Mouse (Mus musculus): Measurements from ENCODE around the gene Tnfsf13.
"Not testable (repeated sequence)": the region's sequence is repeated elsewhere in the genome, so short reads cannot be mapped to it uniquely, and the experiment has no call there.

The Tnfsf13 gene

DNA sequence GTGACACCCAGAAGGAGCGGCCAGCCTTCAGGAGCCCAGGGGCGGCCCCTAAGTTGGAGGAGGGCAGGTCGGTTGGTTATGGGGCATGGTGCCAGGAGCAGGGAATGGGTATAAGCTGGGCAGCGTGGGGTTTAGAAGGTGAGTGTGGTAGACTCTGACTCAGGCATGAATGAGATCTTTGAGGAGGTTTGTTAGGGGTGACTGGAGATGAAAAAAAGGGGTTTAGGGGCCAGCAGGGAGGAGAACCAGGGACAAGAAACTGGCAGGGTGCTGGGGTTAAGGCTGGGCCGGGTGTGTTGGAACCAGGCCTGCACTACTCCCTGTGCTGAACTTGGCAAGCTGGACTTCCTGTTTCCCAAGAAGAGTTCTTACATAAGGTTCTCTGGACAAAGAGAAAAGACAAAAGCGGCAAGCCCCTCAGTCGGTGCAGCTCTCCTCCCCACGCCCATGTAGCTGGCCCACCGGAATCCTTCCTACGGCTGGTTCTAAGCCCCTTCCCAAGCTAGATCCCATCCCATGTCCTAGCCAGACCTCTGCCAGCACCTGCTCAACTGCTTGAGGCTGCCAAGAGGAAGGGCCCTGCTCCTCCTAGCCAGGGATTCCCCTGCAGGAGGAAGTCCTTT is at the start of gene Tnfsf13:
TSS of gene Tnfsf13 (minus strand) at position 259 of the 623 bp plus-strand sequence.
- peak in 1 of 2 experiments; percentile 55 for DNase-seq (ENCODE audit: low read depth in 1 of 2, low spot score in 2 of 2)

DNA sequence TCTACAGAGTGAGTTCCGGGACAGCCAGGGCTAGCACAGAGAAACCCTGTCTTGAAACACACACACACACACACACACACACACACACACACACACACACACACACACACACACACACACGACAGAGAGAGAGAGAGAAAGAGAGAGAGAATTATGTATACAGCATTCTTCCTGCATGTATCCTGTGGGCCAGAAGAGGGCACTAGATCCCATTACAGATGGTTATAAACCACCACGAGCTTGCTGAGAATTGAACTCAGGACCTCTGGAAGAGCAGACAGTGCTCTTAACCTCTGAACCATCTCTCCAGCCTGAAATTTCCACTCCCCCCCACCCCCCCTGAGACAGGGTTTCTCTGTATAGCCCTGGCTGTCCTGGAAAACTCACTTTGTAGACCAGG is 45.8 kb upstream of the Tnfsf13 start:
- not testable (repeated sequence) for DNase-seq (ENCODE audit: low read depth in 1 of 2, low spot score in 2 of 2)

DNA sequence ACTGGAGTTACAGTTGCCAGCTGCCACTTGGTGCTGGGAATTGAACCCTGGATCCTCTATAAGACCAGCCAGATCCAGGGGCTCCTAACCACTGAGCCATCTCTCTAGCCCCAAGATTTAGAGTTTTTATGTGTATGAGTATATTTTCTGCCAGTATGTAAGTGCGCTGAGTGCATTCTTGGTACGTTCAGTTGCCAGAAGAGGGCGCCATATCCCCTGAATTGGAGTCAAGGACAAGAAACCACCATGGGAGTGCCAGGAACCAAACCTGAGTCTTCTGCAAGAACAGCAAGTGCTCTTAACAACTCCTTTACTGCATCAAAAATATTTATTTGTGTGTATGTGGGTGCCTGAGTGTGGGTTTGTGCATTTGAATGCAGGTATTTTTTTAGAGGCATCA is 43.5 kb upstream of the Tnfsf13 start:
- peak; percentile 28 to 66 for DNase-seq (ENCODE audit: low read depth in 1 of 2, low spot score in 2 of 2)

DNA sequence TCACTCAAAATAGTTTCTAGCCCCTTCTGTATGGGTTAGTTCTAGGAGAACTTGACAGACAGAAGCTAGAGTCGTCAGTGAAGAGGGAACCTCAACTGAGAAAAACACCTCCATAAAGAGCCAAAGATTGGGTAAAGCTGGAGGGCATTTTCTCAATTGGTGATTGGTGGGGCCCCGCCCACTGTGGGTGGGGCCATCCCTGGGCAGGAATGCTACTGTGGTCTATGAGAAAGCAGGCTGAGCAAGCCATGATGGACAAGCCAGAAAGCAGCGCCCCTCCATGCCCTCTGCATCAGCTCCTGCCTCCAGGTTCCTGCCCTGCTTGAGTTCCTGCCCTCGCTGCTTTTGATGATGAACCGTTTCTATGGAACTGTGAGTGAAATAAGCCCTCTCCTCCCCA is 40.4 kb upstream of the Tnfsf13 start:
- no peak for DNase-seq (ENCODE audit: low read depth in 1 of 2, low spot score in 2 of 2)

DNA sequence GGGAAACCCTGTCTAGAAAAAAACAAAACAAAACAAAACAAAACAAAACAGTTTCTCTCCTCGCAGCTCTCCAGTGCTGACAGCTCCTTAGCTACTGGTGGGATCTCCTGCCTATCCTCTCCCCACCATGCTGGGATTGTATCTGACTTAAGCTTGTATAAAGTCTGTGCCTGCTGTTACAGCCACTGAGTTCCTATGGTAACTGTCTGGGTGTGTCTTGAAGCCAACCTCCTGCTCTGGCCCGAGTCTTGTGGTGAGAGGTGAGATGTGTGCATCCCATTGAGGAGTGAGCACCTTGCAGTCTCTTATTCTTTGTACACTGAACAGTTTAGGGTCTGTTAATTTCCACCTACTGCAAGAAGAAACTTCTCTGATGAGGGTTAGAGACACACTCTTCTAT is 37.5 kb upstream of the Tnfsf13 start:
- no peak for DNase-seq (ENCODE audit: low read depth in 1 of 2, low spot score in 2 of 2)

DNA sequence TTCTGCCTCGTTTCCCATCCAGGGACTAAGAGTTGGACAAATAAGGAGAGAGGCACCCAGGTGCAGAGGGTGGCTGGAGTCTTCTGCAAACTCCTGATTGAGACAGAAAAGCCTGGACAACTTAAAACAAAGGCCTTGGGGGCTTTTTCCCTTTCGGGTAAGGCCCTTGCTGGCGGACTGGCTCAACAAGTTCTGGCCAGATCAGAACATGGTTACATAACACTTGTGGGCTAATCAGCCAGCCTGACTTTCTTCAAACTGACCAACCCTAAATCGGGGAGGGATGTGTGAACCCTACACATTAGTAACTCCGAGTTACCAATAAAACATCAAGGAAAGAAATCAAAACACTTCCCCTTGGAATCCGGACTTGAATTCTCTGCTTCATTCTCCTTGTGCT is 35.3 kb upstream of the Tnfsf13 start:
- no peak for DNase-seq (ENCODE audit: low read depth in 1 of 2, low spot score in 2 of 2)

DNA sequence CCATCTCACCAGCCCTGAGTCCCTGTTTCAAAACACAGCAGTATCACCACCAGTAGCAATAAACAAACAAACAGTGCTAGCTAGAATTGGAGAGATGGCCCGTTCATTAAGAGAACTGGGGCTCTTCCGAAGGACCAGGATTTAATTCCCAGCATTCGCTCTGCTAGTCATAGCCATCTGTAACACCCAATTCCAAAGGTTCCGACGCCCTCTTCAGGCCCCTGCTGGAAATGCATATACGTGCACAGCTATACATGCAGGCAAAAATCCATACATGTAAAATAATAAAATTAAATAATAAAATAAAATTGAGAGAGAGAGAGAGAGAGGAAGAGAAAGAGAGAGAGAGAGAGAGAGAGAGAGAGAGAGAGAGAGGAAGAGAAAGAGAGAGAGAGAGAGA is 33.8 kb upstream of the Tnfsf13 start:
- DNase-seq (ENCODE audit: low read depth in 1 of 2, low spot score in 2 of 2) = no peak

DNA sequence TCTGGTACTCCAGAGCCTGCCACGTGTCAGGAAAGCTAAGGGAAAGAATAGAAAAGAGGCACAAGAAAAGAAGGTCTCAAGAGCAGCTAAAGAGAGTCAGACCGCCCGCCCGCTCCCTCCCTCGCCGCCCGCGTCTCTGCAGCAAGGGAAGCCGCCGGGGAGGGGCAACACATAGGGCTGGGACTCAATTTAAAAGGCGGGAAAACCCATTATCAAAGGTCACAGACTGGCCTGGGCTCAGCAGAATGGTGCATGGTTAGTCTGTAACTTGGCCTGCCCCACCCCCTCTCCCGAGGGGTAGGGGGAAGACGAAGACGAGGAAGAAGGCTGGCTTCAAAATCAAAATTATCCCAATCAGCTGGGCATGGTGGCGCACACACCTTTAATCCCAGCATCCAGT is 33.1 kb upstream of the Tnfsf13 start:
- DNase-seq (ENCODE audit: low read depth in 1 of 2, low spot score in 2 of 2) = no peak

DNA sequence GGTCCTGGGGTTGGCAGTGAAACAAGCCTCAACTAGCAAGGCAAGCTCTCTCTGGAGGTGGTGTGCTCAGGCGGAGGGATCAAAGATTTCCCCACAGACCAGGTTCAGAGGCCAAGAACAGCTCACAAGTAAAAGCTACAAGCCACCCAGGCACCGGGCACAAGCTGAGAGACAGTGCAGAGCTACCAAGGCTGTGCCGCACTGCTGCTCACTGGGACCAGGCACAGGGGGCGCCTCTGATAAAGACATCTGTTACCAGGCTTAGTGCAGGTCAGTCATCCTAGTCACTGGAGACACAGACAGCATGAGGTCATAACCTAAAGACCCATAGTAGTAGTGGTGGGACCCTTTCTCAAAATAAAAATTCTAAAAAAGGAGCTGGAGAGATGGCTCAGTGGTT is 31.4 kb upstream of the Tnfsf13 start:
- DNase-seq (ENCODE audit: low read depth in 1 of 2, low spot score in 2 of 2) = no peak

DNA sequence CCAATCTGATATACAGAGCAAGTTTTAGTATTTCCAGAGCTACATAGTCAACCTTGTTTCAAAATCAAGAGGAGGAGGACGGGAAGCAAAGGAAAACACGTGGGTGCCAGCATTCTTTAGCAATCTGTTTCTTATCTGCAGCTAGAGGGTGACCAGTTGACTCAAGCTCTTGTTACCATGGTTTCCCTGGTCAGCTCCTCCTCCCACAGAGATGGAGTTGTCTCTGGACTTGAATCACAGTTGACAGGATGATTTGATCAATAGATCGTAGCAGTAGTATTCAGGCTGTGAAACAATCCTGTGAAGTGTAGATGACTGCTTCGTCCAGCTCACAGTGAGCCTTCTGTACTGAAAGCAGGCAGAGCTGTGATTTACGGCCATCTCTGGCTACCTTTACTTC is 30.3 kb upstream of the Tnfsf13 start:
- DNase-seq (ENCODE audit: low read depth in 1 of 2, low spot score in 2 of 2) = no peak

DNA sequence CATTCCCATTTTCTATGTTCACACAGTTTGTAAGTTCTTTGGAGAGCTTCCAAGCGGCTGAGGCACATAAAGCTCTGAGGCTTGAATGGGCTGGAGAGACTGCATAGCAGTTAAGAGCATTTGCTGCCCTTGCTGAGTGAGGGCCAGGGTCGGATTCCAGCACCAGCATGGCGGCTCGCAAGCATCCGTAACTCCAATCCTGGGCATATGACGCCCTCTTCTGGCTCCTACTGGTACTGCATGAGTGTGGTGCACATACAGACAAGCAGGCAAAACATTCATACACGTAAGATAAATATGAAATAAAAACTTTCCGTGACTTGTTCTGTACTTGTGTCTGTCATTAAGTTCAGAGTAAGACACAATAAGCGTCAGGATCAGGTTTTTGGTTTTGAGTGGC is 29.9 kb upstream of the Tnfsf13 start:
- DNase-seq (ENCODE audit: low read depth in 1 of 2, low spot score in 2 of 2) = peak in 1 of 2 experiments; percentile 49

DNA sequence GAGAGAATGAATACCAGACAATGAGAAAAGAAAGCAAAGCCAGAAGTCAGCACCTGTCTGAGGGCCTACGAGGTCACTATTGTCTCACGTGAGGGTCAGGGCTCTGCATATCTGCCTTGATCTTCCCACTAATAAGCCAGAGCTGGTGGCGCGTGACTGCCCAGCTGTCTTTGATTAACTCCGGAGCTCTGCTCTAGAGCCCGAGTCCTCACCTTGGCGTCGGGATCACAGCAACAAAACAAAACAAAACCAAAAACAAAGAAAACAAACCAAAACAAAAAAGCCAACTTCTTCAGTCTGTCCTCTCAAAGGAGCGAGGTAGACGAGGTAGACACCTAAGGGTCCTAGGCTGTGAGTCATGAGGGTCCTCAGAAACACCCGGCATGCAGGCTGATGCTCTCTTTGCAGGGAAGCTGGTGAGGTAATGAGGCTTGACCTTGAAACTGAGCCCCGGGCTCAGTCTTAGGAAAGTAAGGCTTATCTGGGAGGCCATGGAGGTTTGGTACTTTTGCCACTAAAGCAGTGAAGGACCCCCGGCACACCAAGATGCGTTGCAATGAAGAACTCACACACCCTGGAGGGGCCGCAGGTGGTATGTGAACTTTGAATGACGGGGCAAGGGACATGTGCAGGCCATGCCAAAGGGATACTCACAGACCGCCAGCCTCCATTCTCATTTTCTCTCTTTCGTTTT is 29.2 kb upstream of the Tnfsf13 start:
- no peak for DNase-seq (ENCODE audit: low read depth in 1 of 2, low spot score in 2 of 2)

DNA sequence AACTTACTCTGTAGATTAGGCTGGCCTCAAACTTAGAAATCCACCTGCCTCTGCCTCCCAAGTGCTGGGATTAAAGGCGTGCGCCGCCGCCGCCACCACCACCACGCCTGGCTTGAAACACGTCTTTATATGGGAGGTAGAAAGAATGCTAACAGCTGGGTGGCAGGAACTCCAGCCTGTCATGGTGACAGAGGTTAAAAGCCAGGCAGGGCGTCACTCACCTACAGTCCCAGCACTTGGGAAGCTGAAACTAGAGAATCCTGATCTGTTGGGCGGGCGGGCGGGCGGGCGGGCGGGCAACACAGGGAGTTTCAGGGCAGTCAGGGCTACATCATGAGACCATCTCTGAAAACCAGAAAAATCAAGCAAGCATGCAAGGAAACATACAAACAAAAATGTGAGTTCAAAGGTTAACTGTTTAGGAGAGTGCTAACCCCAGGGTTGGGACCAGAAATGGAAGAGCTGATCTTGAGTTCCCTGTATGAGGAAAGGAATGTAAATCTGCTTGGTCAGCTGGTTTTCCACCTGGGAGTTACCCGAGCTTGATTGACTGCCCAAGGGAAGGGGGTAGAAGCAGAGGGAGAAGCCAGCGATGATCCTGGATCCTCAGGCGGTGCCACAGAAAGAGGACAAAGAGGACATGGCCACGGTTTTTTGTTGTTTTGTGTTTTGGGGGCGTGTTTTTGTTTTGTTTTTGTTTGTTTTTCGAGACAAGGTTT is 27.5 kb upstream of the Tnfsf13 start:
- no peak for DNase-seq (ENCODE audit: low read depth in 1 of 2, low spot score in 2 of 2)

DNA sequence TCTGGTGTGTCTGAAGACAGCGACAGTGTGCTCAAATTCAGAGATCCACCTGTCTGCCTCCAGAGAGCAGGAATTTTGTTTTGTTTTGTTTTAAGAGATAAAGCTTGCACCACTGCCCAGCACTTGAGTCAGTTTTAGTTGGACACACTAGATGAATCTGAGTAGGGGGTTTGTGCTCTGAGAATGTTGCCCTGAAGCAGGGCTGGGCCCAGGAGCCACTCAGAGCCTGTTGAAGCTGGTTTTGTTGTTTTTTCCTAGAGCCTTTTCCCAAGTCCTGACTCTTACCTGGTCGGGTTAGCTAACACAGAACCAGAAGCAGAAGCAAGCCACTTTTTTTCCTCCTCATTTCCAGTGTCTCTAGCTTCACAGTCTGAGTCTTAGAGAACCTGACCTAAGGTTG is 25.5 kb upstream of the Tnfsf13 start:
- DNase-seq (ENCODE audit: low read depth in 1 of 2, low spot score in 2 of 2) = no peak

DNA sequence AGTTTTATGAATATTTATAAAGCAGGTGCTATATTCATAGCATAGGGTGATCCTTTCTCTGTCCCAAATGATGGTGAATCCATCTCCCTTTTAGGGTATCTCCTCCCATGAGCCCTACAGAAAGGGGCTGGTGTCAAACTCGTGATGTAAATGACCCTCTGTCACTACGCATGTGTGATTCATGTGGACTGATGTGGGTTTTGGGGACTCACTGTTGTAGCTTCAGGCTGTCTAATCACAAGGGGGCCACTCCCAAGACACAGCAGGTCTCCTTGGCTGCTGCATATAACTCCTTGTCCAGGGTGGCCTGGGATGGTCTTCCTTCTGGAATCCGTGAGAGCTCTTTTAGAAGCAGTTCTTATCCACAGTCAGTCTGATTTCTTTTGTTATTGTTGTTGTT is 24.9 kb upstream of the Tnfsf13 start:
- DNase-seq (ENCODE audit: low read depth in 1 of 2, low spot score in 2 of 2) = no peak

DNA sequence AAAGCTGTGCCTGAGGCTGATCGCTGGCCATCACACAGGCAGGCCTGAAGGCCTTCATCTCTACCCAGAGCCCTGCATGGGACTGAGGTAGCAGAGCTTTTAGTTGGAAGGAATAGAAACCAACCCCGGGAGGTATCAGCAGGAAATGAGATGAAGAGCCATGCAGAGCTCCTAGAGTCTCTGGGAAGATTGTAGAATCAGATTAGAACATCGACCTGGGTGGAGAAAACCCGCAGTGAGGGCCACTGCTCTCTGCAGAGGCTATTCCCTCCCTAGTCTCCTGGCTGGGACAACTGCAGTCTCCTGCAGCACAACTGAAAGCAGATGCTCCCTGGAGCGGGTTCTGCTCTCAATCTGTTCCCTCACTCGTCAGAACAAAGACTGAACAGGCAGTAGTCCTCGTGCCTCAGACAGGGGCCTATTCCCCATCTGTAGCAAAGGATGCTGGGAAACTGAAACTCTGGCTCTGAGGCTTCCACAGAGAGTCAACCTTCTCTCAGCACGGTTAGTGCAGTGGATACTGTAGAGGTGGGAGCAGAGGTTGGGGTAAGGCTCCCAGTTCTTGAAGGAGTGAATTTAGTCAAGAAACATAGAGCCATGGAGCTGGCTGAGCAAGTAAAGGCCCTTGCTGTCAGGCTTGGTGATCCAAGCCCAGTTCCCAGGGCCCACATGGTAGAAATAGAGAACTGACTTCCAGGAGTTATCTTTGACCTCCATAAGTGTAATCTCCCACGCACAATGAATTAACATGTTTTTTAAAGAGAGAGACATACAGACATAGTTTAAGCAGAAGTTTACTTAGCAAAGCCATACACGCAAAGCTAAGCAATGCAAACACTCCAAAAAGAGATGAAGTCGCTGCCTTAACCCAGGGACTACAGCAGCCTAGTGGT is 24.2 kb upstream of the Tnfsf13 start:
- DNase-seq (ENCODE audit: low read depth in 1 of 2, low spot score in 2 of 2) = no peak

DNA sequence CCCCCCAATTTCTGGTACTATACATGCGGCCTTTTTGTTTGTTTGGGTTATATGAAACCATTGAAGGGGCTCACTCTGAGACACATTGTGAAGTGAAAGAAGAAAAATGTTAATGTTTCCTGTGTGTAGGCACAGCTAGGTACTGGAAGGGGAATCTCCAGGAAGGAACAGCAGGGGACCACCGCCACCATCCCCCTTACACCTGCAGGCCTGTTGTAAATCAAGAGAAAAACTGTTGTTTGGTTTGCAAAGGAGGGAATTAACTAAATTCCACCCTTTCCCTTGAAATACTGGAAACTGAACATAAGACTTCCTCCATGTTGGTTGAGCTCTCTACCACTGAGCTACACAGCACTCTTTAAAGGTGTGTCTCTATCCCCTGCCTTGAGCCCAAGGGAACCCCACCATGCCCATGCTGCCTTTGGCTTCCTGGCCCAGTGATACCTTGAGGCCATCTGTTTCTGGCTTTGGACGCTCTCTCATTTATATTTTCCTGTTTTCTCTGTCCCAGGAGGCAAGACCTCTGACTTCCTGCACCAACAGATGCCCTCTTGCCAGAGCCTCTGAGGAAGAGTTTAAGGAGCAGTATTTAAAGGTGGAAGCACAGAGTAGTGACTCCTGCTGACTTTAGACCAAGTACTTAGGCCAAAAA is 23.2 kb upstream of the Tnfsf13 start:
- DNase-seq (ENCODE audit: low read depth in 1 of 2, low spot score in 2 of 2) = no peak

DNA sequence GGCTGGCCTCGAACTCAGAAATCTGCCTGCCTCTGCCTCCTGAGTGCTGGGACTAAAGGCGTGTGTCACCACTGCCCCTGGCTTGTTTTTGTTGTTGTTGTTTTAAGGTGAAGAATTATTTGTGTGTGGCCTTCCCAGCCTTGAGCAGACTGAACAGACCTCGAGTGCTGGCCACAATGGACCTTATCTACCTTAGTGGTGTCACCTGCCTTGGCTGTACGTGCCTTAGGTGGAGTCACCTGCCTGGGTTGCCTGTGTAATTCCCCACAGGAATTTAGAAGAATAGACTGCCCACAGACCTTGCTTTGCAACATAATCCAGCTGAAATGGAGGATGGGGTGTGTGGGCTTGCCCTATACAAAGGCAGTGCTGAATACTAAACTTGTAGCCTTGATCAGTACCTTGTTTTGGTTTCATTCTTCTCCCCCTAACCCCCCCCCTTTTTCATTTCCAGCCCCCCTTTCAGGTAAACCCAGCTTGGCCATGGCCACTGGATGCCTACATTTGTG is 22.3 kb upstream of the Tnfsf13 start:
- DNase-seq (ENCODE audit: low read depth in 1 of 2, low spot score in 2 of 2) = no peak

DNA sequence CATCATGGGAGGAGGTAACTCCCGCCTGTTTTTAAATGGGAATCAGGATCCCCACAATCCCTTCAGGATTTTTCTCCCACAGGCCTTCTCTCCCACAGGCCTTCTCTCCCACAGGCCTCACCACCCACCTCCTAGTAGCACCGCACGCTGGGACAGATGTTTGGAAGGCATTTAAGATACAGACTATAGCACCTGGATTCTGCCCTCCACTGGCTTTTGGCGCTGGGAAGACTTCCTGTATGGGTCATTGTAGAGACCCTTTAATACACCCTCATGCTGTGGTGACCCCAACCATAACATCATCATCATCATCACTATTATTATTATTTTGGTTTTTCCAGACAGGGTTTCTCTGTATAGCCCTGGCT is 21.9 kb upstream of the Tnfsf13 start:
- no peak for DNase-seq (ENCODE audit: low read depth in 1 of 2, low spot score in 2 of 2)

DNA sequence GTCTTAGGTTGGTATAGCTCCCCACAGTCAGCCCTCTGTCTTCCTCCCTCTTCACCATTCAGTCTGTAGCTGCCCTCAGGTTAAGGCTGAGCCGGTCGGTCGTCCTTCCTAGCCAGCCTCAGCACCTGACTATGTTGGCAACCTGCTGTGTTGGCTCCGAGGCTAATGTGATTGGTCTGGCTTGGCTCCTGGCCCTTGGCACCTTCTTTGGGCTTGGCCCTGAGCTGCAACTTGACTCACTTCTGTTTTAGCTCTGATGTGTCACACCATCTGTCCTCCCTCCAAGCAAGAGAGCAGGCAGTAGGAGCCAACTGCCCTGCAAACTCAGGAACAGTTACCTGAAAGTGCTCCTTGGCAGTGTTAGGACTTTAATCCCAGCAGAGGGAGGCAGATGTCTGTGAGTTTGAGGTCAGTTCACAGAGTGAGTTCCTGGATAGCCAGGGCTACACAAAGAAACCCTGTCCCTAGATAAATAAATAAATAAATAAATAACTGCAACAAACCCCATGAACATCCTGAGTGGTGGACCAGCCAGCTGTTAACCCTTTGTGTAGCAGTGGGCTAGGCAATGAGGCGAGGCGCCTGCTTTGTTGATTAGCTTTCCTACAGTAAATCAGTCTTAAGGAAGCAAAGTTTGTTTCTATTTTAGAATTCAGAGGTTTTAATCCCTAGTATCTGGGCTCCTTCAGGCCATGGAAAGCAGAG is 21.3 kb upstream of the Tnfsf13 start:
- no peak for DNase-seq (ENCODE audit: low read depth in 1 of 2, low spot score in 2 of 2)

Measured in monocyte, adult 2 months (primary cell).